Mouse (Mus musculus) brain, adult 2 months (tissue): ENCODE results near the gene Arhgef19.
A peak's percentile ranks its signal among the peaks of the same experiment; 100 is the strongest.

ENCODE experiments used
- DNase-seq: peaks from one replicate; pipeline ENCODE4 v3.0.0; 2011; ENCODE audit warnings: low read depth, low spot score

Gene Arhgef19

DNA sequence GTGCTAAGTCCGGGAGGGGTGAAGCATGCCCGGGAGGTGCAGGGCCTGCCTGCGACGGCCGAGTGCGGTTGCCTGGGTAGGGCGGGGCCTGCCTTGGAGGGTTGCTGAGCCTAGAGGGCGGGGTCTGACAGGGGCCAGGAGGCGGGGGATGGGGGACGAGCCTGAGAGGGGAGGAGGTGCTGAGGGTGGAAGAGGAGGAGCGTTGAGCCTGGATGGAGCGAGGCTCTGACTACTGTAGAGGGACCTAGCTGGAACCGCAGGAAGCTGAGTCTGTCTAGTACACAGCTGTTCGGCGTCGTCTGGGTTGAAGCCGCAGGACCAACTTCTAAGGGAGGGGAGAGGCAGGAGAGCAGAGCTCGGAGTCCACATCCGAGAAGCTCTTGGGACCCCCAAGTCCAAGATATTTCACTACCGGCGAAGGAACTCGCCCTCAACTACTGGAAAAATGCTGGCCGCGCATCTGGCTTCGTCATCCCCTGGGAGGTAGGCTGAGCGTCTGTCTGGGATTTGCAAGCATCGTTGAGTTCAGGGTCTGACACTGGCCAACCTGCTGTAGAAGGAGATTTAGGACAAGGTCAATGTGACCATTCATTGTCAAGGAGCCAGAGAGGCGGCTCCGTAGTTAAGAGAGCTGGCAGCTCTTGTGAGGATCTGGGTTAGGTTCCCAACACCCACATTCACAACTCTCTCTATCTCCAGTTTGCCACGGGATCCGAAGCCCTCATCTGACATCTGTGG is at the start of gene Arhgef19:
Gene Arhgef19 (plus strand): TSS at position 112 of the 738 bp plus-strand sequence.
- DNase-seq, result peak; percentile 75

- DNase-seq, result no peak
Measured at GRCm38 (mm10) chr4:141191294-141191693, 48.0 kb upstream of the Arhgef19 start.

- DNase-seq, result no peak
Measured at GRCm38 (mm10) chr4:141194553-141194952, 44.7 kb upstream of the Arhgef19 start.

DNA sequence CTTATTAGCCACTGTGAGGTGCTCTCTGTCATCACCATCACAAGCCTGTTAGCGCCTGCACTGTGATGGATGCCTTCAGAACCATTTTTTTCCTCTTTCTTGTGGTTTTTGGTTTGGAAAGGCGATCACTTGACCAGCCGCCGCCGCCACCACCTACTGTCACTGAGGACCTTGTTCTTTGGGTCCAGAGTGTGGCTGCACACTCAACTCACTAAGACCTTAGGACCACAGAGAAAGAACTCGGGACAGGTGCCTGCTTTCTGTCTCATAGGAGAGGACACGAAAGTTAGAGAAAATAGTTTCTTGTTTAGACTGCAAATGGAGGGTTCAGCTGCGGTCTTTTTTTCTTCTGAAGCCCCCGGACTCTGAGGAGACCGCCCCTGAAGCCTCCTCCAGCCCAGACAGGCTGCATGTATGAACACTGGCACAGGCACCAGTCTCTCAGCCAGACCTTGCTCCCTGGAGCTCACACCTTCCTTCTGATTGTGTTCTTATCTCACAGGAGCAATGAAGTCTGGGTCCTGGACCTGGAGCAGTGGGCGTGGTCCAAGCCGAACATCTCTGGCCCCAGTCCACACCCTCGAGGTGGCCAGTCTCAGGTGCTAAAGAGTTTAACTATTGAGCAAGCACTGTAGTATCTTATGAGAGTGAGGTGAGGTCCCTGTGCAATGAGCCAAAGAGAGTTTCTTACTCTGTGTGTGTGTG is 42.2 kb upstream of the Arhgef19 start:
- DNase-seq, result no peak

DNA sequence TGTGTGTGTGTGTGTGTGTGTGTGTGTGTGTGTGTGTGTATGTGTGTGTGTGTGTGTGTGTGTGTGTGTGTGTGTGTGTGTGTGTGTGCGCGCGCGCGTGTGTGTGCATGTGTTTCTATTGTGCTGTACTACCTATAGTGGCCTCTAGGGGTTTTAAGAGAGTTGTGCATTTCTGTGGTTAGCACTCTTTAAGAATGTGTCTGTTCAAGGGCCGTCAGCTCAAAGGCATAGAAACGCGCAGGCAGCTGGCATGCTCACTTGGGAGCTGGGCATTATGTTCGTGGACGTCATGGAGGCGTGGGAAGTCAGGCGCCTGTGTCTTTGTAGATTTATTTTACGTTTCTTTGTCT is 41.6 kb upstream of the Arhgef19 start:
- DNase-seq, result no peak

DNA sequence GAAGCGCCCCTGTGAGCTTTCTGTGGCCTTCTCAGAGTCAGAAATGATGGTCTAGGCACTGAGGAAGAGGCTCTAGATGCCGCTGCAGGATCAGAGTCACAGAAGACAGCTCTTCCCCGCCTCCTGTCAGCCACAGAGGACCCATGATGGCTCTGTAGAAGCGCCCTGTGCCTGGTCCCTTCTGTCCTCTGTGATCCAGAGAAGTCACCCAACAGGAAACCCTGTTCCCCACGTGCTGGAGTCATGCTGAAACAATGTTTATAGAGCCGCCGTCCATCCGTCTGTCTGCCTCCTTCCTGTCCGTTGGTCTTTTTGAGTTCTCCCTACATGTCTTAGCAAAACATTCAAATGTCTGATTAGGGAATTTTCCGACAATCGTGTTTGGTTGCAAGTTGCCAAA is 38.4 kb upstream of the Arhgef19 start:
- no peak for DNase-seq

DNA sequence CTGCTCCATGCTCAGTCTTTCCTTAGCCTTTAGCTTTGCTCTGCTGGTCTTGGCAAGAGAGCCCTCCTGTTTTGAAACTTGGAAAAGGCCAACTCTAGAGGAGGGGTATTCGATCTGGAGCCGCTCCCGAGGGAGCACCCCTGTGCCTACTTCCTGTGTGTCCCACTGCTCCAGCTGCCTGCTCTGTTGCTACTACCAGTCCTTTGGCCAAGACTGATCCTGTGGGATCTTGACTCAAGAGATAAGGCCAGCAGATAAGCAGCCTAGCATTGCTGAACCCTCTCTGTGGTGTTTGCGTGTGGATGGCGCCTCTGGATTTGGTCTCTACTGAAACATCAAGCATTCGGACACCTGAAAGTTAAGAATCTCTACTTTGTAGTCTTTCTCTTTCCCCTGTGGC is 37.1 kb upstream of the Arhgef19 start:
- no peak for DNase-seq

DNA sequence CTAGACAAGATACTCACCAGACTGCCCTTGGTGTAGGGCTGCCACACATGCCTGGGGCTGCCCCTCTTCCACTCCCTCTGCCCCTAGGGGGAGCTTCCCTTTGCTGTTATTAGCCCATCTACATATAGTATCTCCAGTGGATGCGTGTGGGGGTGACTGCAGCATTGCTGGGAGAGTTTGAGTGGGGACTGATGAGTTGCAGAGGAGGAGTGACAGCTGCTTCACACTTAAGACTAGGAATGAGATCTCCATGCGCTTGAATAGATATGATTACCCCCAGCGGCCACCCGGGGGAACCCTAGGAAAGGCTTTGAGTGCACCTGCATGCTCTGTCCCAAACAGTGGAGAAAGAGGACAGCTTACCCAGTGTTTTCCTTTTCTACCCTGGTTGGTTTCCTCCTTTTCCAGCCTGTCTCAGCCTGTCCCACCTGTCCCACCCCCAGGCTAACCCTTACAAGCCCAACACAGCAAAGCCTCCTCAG is 34.7 kb upstream of the Arhgef19 start:
- peak; percentile 72 for DNase-seq

DNA sequence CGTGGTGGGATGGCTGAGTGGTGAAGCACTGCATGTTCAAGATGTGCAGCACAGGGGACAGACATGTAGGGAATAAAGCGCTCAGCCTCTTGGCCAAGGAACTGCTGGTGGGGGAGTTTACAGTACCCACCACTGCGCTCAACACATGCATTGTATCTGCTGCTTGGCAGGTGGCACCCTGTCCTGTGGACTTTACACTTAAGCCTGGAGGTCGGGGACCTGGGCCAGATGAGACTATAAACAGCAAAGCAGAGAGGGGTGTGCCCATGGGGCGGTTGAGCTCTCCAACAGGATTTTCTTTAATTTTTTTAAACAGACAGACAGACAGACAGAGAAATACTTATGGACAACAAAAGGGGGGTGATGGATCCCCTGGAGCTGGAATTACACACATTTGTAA is 32.2 kb upstream of the Arhgef19 start:
- DNase-seq, result no peak

GRCm38 (mm10) chr4:141210524-141211219 is 28.6 kb upstream of the Arhgef19 start:
- peak; percentile 26 for DNase-seq

DNA sequence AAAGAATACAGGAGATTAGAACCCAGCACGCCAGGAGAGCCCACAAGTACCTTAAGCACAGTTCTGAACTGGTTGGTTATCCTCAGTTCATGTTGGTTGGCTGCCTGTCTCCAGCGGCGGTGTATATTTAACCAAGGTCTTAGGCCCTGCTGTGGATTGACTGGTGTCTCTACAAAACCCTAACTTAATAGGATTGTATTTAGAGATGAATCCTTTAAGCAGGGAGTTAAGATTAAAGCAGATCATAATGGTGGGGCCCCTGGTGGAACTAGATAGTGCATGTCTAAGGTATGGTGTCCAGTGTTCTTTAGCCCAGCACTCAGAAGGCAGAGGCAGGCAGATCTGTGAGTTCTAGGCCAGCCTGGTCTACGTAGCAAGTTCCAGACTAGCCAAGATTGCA is 27.7 kb upstream of the Arhgef19 start:
- no peak for DNase-seq

DNA sequence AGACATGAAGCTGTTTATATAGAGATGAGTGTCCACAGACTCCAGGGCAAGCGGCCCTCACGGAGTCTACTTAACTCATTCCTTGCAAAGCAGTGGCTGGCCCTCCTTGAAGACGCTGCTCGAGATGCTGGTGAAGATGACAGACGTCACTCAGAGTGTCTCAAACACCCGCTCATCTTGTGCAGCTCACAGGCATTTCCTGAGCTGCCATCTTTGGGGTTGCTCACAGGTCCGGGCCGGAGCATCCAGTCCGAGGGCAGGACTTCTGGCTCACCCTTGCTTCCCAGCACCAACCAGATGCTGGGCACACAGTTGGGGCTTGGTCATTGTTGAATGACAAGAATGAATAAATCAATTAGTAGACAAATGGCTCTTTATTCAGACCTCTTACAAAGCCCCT is 26.4 kb upstream of the Arhgef19 start:
- no peak for DNase-seq

DNA sequence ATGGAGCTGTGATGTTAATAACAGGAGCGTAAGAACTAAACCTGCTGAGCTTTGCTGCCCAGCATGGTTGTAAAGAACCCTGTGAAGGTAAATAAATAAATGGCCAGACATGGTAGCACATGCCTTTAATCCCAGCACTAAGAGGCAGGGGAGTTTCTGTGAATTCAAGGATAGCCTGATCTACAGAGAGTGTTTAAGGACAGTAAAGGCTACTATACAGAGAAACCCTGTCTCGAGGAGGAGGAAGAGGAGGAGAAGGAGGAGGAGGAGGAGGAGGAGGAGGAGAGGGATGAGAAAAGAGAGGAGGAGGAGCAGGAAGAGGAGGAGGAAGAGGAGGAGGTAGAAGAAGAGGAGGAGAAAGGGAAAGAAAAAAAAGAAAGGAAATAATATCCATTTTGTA is 26.0 kb upstream of the Arhgef19 start:
- DNase-seq, result no peak

DNA sequence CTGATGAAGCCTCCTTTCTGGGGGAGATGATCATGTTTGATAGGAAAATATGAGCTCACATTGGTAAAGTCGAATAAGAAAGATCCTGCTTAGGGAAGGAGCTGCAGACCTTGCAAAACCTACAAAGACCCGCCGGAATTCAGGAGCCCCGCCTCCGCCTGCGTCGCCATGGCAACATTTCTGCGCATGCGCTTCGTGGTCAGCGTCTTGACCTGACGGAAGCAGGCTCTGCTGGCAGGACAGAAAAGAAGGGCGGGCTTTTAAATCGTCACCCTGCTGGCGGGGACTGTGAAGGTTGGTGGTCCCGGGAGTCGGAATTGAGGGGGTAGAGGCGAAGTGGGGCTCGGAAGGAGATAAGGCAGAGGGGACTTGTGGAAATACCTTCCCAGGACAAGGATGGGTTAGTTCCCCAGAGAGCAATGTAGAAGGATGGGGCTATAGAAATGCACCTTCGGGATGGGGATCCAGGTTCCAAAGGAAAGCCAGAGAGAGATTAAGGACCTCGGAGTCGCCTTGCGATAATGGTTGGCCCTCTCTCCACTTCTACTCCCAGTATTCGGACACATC is 25.4 kb upstream of the Arhgef19 start, which contains the start of gene Rsg1:
Gene Rsg1 (plus strand): TSS at position 187 of the 567 bp plus-strand sequence.
- peak; percentile 97 for DNase-seq

- DNase-seq, result peak; percentile 61
Measured at GRCm38 (mm10) chr4:141214337-141214851, 24.9 kb upstream of the Arhgef19 start.

DNA sequence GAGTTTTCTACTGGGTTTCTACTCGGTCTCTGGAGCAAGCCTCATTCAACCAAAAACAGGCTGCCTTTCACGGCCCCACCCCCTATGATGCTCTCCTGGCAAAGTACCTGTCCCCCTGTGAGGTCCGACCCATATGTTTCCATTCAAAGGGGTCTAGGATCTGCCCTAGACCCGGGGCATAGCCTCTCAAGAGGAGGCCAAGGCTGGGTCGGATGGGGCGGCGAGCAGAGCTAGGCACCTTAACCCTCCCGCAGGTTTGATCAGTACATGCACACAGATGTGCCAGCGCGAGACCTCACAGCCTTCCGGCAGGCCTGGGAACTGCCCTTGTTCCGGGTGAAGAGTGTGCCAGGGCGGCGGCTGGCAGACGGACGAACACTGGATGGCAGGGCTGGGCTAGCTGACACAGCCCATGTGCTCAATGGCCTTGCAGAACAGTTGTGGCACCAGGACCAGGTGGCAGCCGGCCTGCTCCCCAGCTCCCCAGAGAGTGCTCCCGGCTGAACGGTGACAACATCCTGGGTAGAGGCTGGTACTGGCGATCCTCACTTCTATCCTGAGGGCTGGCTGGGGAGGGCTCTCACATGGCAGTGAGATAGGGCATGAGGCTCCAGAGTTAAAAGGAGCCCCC is 19.6 kb upstream of the Arhgef19 start:
- peak; percentile 40 for DNase-seq

GRCm38 (mm10) chr4:141221848-141222247 is 17.5 kb upstream of the Arhgef19 start:
- no peak for DNase-seq

- no peak for DNase-seq
Measured at GRCm38 (mm10) chr4:141222752-141223151, 16.5 kb upstream of the Arhgef19 start.

DNA sequence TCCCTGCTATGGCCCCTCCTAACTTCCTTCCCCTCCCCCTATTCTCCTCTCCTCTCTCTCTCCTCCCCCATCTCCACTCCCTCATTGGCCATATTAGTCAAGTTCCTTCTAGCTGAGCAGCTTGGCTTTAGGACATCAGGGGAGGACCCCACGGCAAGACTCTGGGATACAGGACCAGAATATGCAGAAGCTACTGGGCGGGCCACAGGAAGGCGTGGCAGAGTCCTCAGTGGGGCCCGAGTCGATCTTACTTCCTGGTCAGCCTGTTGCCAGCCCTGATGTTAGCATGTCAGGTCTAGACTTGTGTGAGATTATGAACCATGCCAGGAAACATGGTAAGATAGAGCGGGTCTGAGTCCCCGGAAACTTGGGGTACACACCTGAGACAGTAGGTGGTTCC is 10.6 kb upstream of the Arhgef19 start:
- DNase-seq, result no peak

- DNase-seq, result no peak
Measured at GRCm38 (mm10) chr4:141233196-141233595, 6.1 kb upstream of the Arhgef19 start.

- no peak for DNase-seq
Measured at GRCm38 (mm10) chr4:141235537-141236111, 3.7 kb upstream of the Arhgef19 start.
